Mouse (Mus musculus): Measurements from ENCODE around the gene Lmf1. TPM values are rescaled to one million over a fixed set of nuclear protein-coding genes. Genes with fewer than 3 reads are reported as not detected.
A peak's percentile ranks its signal among the peaks of the same experiment; 100 is the strongest.

Gene Lmf1
- polyA plus RNA-seq, 1 experiment: 10.9 TPM

GRCm38 (mm10) chr17:25561223-25562028 is 17.5 kb upstream of the Lmf1 start:
- TF ChIP-seq POLR2A (IDR thresholded peaks at IDR 0.05; ENCODE audit: low read depth, low read length) (no peak), CTCF (IDR thresholded peaks at IDR 0.05; ENCODE audit: extremely low read depth, insufficient read length, insufficient replicate concordance, low read depth, low read length) (no peak)

DNA sequence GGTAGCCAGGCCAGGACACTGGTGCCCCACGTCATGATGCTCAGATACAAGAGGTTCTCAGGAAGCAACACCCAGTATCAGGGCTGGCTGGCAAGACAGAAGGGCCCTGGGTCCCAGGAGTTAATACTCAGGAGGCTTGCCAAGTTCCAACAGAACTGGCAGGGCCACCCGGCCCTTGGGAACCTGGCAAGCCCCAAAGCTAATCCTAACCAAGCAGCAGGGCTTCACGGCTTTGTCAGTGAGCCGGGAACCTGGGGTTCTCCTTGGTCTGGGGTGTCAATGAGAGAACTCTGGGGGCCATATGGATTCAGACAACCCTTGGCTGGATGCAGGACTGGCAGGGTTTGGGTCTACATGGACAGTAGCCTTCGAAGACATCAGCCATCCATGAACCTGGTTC is 14.4 kb upstream of the Lmf1 start:
- Histone ChIP-seq H3K27ac (ENCODE audit: insufficient read depth, low read depth, low read length) (no peak overlapping the region), H3K36me3 (ENCODE audit: control insufficient read depth, insufficient read depth, low read length) (no peaks in the 10 kb centered on the region), H3K4me3 (ENCODE audit: low read depth, low read length) (no peak overlapping the region), H3K4me1 (ENCODE audit: control insufficient read depth, insufficient read depth, insufficient read length, low read length) (no peaks in the 10 kb centered on the region), H3K27me3 (ENCODE audit: control insufficient read depth, insufficient read depth, low read length) (peaks cover 6% of the 10 kb centered on the region)
- 69% methylated on average over 5 of the region's 5 CpGs for WGBS
- no peak for TF ChIP-seq CTCF (IDR thresholded peaks at IDR 0.05; ENCODE audit: extremely low read depth, insufficient read length, insufficient replicate concordance, low read depth, low read length)
- no peak for TF ChIP-seq POLR2A (IDR thresholded peaks at IDR 0.05; ENCODE audit: low read depth, low read length)

More at GRCm38 (mm10) chr17:25561223-25562028, 17.5 kb upstream of the Lmf1 start:
- peaks cover 7% of the 10 kb centered on the region for H3K27me3 ChIP-seq (ENCODE audit: control insufficient read depth, insufficient read depth, low read length)
- no peaks in the 10 kb centered on the region for H3K36me3 ChIP-seq (ENCODE audit: control insufficient read depth, insufficient read depth, low read length)
- WGBS: 81% methylated on average over 16 of the region's 16 CpGs
- H3K4me1 ChIP-seq (ENCODE audit: control insufficient read depth, insufficient read depth, insufficient read length, low read length): no peaks in the 10 kb centered on the region
- no peak overlapping the region for H3K4me3 ChIP-seq (ENCODE audit: low read depth, low read length)
- H3K27ac ChIP-seq (ENCODE audit: insufficient read depth, low read depth, low read length): no peak overlapping the region

DNA sequence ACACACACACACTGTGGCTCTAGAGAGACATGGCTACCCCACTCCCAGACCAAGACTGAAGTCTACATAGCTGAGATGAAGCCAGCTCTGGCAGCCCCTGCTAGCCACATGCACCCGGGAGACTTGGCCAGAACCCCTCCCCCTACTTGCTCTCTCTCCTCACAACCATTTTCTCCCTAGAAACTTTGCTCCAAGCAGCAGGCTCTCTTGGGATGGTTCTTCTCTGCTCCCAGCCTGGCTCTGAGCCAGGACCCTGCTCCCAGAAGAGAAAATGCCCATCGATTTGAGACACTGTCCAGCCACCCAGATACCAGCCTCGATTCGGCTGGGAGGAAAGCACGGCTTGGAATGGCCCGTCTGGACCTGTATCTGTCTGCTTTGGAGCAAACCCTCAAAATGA is 13.6 kb upstream of the Lmf1 start:
- Histone ChIP-seq H3K4me1 (ENCODE audit: control insufficient read depth, insufficient read depth, insufficient read length, low read length) (0 out of 2 replicates have a peak, but pooled peaks cover 5% of the 10 kb centered on the region), H3K36me3 (ENCODE audit: control insufficient read depth, insufficient read depth, low read length) (no peaks in the 10 kb centered on the region), H3K4me3 (ENCODE audit: low read depth, low read length) (no peak overlapping the region), H3K27ac (ENCODE audit: insufficient read depth, low read depth, low read length) (no peak overlapping the region), H3K27me3 (ENCODE audit: control insufficient read depth, insufficient read depth, low read length) (peaks cover 14% of the 10 kb centered on the region)
- 35% methylated on average over 6 of the region's 6 CpGs for WGBS
- no peak for TF ChIP-seq CTCF (IDR thresholded peaks at IDR 0.05; ENCODE audit: extremely low read depth, insufficient read length, insufficient replicate concordance, low read depth, low read length)
- TF ChIP-seq POLR2A (IDR thresholded peaks at IDR 0.05; ENCODE audit: low read depth, low read length): no peak

GRCm38 (mm10) chr17:25565860-25566600 is 12.9 kb upstream of the Lmf1 start:
- 0 out of 2 replicates have a peak, but pooled peaks cover 6% of the 10 kb centered on the region for H3K4me1 ChIP-seq (ENCODE audit: control insufficient read depth, insufficient read depth, insufficient read length, low read length)
- no peak overlapping the region for H3K27ac ChIP-seq (ENCODE audit: insufficient read depth, low read depth, low read length)
- WGBS: 79% methylated on average over 17 of the region's 17 CpGs

DNA sequence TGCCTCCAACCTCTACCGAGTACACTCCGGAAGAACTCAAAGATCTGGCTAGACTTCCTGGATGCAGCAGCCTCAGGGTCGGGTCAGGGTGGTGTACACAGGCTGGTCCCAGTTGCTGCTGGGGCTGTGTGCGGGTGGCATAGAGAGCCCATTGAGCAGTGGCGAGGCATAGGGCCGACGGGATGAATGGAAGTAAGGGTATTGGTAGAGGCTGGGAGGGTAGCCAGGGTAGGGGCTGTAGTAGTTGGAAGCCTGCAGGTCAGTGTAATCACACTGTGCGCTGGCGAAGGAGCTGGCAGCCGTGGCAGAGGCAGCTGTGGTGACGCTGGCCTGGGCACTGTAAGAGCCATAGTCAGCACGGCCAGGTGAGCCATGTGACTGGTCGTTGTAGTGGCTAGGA is 11.6 kb upstream of the Lmf1 start:
- Histone ChIP-seq H3K36me3 (ENCODE audit: control insufficient read depth, insufficient read depth, low read length) (no peaks in the 10 kb centered on the region), H3K27ac (ENCODE audit: insufficient read depth, low read depth, low read length) (no peak overlapping the region), H3K4me1 (ENCODE audit: control insufficient read depth, insufficient read depth, insufficient read length, low read length) (0 out of 2 replicates have a peak, but pooled peaks cover 9% of the 10 kb centered on the region), H3K27me3 (ENCODE audit: control insufficient read depth, insufficient read depth, low read length) (peaks cover 28% of the 10 kb centered on the region), H3K4me3 (ENCODE audit: low read depth, low read length) (no peak overlapping the region)
- 77% methylated on average over 13 of the region's 13 CpGs for WGBS
- TF ChIP-seq CTCF (IDR thresholded peaks at IDR 0.05; ENCODE audit: extremely low read depth, insufficient read length, insufficient replicate concordance, low read depth, low read length) (no peak), POLR2A (IDR thresholded peaks at IDR 0.05; ENCODE audit: low read depth, low read length) (no peak)

More at GRCm38 (mm10) chr17:25565860-25566600, 12.9 kb upstream of the Lmf1 start:
- H3K36me3 ChIP-seq (ENCODE audit: control insufficient read depth, insufficient read depth, low read length): no peaks in the 10 kb centered on the region
- TF ChIP-seq CTCF (IDR thresholded peaks at IDR 0.05; ENCODE audit: extremely low read depth, insufficient read length, insufficient replicate concordance, low read depth, low read length) (no peak), POLR2A (IDR thresholded peaks at IDR 0.05; ENCODE audit: low read depth, low read length) (no peak)
- no peak overlapping the region for H3K4me3 ChIP-seq (ENCODE audit: low read depth, low read length)
- H3K27me3 ChIP-seq (ENCODE audit: control insufficient read depth, insufficient read depth, low read length): peaks cover 22% of the 10 kb centered on the region

GRCm38 (mm10) chr17:25567745-25568144 is 11.1 kb upstream of the Lmf1 start:
- Histone ChIP-seq H3K27me3 (ENCODE audit: control insufficient read depth, insufficient read depth, low read length) (peaks cover 28% of the 10 kb centered on the region), H3K36me3 (ENCODE audit: control insufficient read depth, insufficient read depth, low read length) (no peaks in the 10 kb centered on the region), H3K4me3 (ENCODE audit: low read depth, low read length) (no peak overlapping the region), H3K4me1 (ENCODE audit: control insufficient read depth, insufficient read depth, insufficient read length, low read length) (0 out of 2 replicates have a peak, but pooled peaks cover 9% of the 10 kb centered on the region), H3K27ac (ENCODE audit: insufficient read depth, low read depth, low read length) (no peak overlapping the region)
- TF ChIP-seq POLR2A (IDR thresholded peaks at IDR 0.05; ENCODE audit: low read depth, low read length) (no peak; the same call in 1 of the 2 replicates), CTCF (IDR thresholded peaks at IDR 0.05; ENCODE audit: extremely low read depth, insufficient read length, insufficient replicate concordance, low read depth, low read length) (peak; percentile 96)
- WGBS: 21% methylated on average over 14 of the region's 14 CpGs

GRCm38 (mm10) chr17:25568206-25568605 is 10.7 kb upstream of the Lmf1 start:
- 39% methylated on average over 10 of the region's 10 CpGs for WGBS
- no peak for TF ChIP-seq POLR2A (IDR thresholded peaks at IDR 0.05; ENCODE audit: low read depth, low read length)
- TF ChIP-seq CTCF (IDR thresholded peaks at IDR 0.05; ENCODE audit: extremely low read depth, insufficient read length, insufficient replicate concordance, low read depth, low read length): no peak
- H3K4me1 ChIP-seq (ENCODE audit: control insufficient read depth, insufficient read depth, insufficient read length, low read length): 0 out of 2 replicates have a peak, but pooled peaks cover 9% of the 10 kb centered on the region
- peaks cover 28% of the 10 kb centered on the region for H3K27me3 ChIP-seq (ENCODE audit: control insufficient read depth, insufficient read depth, low read length)
- no peak overlapping the region for H3K27ac ChIP-seq (ENCODE audit: insufficient read depth, low read depth, low read length)
- H3K4me3 ChIP-seq (ENCODE audit: low read depth, low read length): no peak overlapping the region
- no peaks in the 10 kb centered on the region for H3K36me3 ChIP-seq (ENCODE audit: control insufficient read depth, insufficient read depth, low read length)
